Mouse (Mus musculus) 3T3-L1 (cell line): ENCODE data around the gene Cebpe.

Source experiments
- DNase-seq: peaks from one replicate; pipeline ENCODE4 v3.0.0-alpha.2; 2015; ENCODE audit warnings: low read depth, low spot score

Cebpe gene

DNA sequence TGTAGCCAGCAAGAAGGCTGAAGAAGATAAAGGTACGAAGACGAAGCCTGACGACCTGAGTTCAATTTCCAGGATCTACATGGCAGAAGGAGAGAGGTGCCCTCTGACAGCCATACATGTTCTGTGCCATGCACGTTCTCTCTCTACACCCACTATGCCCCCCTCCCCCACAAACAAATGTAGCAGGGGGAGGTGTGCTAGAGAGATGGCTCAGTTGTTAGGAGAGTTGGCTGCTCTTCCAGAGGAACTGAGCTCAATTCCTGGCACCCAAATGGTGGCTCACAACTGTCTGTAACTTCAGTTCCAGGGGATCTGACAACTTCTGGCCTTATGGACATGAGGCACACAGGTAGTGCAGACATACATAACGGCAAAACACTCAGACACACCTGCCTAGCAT, 35.7 kb downstream of the Cebpe start:
- no peak for DNase-seq

- DNase-seq = no peak
Measured at GRCm38 (mm10) chr14:54674317-54674716, 37.7 kb downstream of the Cebpe start.

- peak; percentile 59 for DNase-seq
Measured at GRCm38 (mm10) chr14:54669381-54669780, 42.6 kb downstream of the Cebpe start.

- no peak for DNase-seq
Measured at GRCm38 (mm10) chr14:54664477-54665222, 47.3 kb downstream of the Cebpe start.
